Mouse (Mus musculus): ENCODE measurements at regions not wholly inside any gene's neighbourhood (a gene's known extent, or its start where the extent isn't known, plus 50 kb on each side); places are given as distances from the start of the nearest gene placed in this dataset.

- in situ Hi-C loops (cut with MboI, MseI): no loop called here
Measured at GRCm38 (mm10) chr13:60427077-60427476, 174.7 kb upstream of the Dapk1 start.

GRCm38 (mm10) chr13:60427755-60428385 lies 173.9 kb upstream of the Dapk1 start:
- in situ Hi-C loops (cut with MboI, MseI): no loop called here

DNA sequence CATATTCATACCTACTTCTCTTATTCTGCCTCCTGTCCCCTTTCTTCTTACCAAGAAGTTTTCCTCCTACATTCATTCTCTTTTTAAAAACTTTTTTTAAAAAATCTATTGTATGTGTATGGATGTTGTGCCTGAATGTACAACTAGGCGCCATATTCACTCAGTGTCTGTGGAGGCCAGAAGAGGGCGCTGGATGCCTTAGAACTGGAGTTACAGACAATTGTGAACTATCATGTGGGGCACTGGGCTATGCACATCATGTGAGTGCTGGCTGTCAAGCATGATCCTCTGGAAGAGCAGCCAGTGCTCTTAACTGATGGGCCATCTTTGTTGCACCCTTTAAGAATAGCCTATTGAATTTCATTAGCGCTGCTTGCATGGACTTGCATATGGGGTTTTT lies 172.6 kb upstream of the Dapk1 start:
- in situ Hi-C loops (cut with MboI, MseI): no loop called here

DNA sequence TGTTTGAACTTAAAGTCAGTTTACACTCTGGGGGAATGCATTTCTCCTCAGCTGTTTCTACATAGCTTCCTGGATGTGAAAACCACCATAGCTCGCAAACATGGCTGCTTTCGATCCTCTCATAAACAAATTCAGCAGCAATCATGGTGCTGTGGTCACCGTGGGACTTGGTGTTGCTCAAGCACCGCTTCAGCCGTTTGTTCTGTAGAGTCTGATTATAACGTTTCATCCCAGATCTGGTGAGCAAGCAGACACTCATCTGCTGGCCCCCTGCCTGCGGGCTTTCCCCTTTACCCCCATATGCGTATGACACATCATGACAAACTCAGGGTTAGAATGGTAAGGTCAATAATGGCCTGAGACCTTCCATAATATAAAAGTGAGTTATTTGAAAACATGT lies 170.3 kb upstream of the Dapk1 start:
- in situ Hi-C loops (cut with MboI, MseI): no loop called here

DNA sequence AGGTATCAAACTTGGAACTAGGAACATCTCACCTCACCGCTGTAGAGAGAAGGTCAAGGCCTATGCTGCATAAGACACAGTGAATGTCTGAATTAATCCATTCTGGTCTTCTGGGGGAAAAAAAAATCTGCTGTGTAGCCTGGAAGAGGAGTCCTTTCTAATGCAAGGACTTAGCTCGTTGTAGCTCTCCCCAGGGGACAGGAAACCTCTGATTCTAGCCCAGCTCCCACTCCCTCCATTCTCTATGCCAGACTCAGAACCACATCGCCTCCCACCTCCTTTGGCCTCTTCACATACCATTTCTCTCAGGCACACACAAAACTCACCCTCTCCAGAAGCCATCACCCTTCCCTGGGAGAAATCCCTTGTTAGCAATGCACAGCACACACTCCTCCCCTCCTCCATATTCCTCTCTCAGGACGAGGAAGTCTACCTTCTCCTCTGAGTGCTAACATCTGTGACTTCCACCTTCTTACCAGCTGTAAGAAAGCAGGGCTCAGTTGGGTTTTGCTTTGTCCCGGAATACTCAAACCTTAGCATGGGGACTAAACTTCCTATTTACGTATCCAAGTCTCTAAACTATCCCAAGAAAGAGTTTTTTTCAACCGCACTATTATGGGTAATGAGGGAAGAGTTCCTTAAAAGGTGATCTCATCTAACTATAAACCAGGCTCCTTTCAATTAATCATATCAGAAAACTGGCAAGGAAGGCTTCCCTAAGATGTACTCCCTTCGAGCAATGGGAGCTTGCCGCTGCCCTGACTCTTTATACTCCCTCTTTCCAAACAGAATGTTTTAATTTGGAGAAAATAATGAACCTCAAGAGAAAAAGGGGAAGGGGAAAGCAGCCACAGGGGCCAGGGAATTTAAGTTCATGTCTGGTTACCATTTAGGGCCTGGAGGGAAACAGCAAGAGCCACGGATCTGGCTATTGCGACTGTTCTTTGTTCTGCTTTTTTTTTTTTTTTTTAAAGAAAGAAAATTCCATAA lies 167.2 kb upstream of the Dapk1 start:
- in situ Hi-C loops (cut with MboI, MseI): no loop called here

DNA sequence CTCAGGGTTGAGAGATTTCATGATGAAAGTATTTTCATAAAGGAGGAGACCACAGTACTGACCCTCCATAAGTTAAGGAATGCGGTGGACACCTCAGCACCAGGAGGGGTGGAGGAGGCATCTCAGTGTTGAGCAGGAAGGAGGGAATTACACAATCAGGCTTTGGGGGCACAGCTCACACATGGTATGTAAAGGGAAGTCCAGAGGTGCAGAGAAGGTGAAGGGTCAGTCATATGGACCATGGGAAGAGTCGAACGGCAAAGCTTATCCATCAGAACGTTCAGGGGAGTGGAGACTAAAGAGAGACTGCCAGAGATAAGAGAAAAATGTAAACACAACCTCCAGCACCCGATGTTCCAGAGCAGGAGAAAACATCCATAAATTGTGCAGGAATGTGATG lies 166.4 kb upstream of the Dapk1 start:
- in situ Hi-C loops (cut with MboI, MseI): no loop called here

- in situ Hi-C loops (cut with MboI, MseI): no loop called here
Measured at GRCm38 (mm10) chr13:60438177-60438576, 163.6 kb upstream of the Dapk1 start.

DNA sequence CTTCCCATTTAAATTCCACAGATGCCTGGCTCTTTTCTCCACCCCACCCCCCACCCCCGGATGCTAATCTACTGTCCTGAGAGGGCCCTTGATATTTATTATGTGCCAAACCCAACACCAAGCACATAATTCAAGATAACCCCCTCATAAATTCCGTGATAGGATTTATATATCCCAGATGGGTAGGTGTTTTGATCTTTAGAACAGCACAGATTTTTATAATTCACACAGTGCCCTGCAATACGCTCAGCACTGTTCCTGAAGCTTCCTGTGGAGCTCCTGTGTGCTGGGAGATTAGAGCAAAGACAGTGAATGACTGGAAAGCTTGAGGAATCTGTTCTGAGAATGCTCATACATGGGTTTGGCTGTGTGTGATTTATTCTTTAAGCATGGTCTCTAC lies 161.2 kb upstream of the Dapk1 start:
- in situ Hi-C loops (cut with MboI, MseI): no loop called here

DNA sequence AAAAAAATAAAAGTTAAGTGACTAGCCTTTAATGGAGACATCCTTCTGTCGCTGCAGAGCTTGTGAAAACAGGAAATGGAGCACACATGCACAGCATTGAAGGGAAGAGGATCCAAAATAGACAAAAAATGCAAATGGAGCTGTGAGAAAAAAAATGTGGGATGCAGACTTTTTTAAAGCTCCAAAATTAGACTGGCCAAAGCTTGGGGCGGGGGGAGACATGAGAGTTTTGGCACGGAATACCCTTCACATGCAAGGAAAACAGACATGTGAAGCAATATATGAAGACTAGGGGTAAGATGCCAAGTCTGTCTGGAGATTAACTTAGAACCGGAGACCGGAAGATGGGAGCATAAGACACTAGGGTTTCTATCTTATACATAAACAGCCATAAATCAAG lies 156.6 kb upstream of the Dapk1 start:
- in situ Hi-C loops (cut with MboI, MseI): no loop called here

- in situ Hi-C loops (cut with MboI, MseI): no loop called here
Measured at GRCm38 (mm10) chr13:60446926-60447325, 154.8 kb upstream of the Dapk1 start.

- in situ Hi-C loops (cut with MboI, MseI): no loop called here
Measured at GRCm38 (mm10) chr13:60450721-60451506, 150.8 kb upstream of the Dapk1 start.

- in situ Hi-C loops (cut with MboI, MseI): no loop called here
Measured at GRCm38 (mm10) chr13:60453821-60454483, 147.8 kb upstream of the Dapk1 start.

DNA sequence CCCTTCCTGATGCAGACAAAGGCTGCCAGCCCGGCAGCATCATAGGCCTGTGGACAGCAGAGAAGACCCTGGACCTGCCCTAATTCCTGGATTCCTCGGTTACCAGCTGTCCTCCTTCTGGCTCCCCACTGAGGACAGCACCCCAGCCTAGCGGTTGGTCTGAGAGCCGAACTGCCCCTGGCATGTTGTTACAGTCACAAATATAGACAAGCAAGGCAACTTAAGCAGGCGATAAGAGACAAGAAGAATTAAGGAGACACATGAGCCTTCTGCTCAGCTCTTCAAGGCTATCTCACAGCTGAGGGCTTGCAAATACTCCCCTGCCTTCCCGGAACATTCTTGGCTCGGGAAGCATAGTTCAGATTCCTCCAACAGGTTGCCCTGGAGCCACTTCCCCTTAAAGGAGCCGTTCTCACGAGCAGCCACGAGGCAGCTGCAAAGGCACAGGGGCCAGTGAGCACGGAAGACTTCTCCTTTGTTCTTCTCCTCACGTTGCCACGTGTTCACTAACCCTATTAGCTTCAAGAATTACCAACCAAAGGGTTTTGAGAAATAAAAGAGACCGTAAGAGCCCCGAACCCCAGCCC lies 146.6 kb upstream of the Dapk1 start:
- in situ Hi-C loops (cut with MboI, MseI): no loop called here

DNA sequence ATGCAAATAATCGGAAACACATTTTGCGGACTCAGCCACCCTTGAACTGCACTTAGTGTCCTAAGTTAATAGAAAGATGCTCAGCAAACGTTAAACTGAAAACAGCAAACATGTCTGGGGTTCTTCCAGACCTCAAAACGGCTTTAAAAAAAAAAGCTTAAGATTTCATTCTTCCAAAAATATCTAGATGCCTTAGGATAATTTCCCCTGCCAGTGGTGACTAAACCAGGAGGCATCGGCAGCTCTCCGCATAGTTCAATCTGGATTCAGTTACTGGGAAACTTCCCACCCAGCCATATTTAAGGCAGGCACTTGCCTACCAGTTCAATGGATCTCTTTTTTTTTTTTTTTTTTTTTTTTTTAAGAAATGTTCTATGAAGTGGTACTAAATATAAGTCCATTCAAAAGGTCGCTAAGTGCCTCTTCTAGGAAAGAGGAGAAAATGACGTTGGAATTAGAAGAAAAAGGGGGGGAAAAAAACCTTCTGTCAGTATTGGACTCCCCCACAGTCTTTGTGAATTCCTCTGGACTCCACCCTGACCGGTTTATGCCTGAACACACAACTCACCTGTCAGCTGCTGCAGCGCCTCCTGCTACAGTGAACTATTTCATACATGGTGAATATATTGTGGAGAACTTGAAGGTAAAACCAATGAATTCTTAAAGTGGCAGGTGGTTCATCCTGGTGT lies 145.7 kb upstream of the Dapk1 start:
- in situ Hi-C loops (cut with MboI, MseI): no loop called here

DNA sequence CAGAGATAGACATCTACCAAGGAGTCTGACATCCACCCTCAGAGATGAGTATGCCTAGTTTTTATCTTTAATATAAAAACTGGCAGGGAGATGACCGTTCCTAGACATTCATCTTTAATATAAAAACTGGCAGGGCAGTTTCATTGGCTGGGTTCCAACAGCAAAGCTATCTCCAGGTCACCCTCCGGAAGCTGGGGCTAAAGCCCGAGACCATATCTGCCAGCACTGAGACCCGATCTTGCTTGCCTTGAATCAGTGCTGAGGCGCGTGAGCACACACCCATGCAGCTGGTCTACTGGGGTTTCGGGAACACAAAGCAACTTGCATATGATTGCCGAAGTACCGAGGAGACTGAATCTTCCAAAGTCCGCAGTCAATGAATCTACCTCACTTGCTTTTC lies 144.5 kb upstream of the Dapk1 start:
- in situ Hi-C loops (cut with MboI, MseI): no loop called here

GRCm38 (mm10) chr13:60459002-60459401 lies 142.7 kb upstream of the Dapk1 start:
- in situ Hi-C loops (cut with MboI, MseI): no loop called here

GRCm38 (mm10) chr13:60466553-60467313 lies 135.0 kb upstream of the Dapk1 start:
- in situ Hi-C loops (cut with MboI, MseI): no loop called here

GRCm38 (mm10) chr13:60467821-60468579 lies 133.7 kb upstream of the Dapk1 start:
- in situ Hi-C loops (cut with MboI, MseI): no loop called here
